Mouse (Mus musculus) C2C12 (cell line): ENCODE results near the gene Pabpn1. TPM values are rescaled to one million over a fixed set of nuclear protein-coding genes. Genes with fewer than 3 reads are reported as not detected.
A peak's percentile ranks its signal among the peaks of the same experiment; 100 is the strongest.

Experiments
- H3K27me3 ChIP-seq: one replicate; pipeline ENCODE4 v1.6.1; 2011; ENCODE audit not compliant: control insufficient read depth, insufficient read depth, insufficient read length
- H3K36me3 ChIP-seq: one replicate; pipeline ENCODE4 v1.6.1; 2011; ENCODE audit not compliant: control insufficient read depth, insufficient read depth
- H3K4me3 ChIP-seq: one replicate; pipeline ENCODE4 v1.5.1; 2011; ENCODE audit warnings: mild to moderate bottlenecking, control low read depth; ENCODE audit not compliant: poor library complexity, insufficient read depth, severe bottlenecking
- H3K79me2 ChIP-seq: one replicate; pipeline ENCODE4 v1.6.1; 2011; ENCODE audit not compliant: control insufficient read depth, insufficient read depth
- H3K79me3 ChIP-seq: one replicate; pipeline ENCODE4 v1.6.1; 2011; ENCODE audit warnings: low read depth, control low read depth
- H3ac ChIP-seq: one replicate; pipeline ENCODE3; 2011; ENCODE audit warnings: low read depth; ENCODE audit not compliant: control insufficient read depth, insufficient read length
- CEBPB ChIP-seq: IDR thresholded peaks from one replicate; pipeline ENCODE4 v1.6.1; 2011; ENCODE audit warnings: low read depth, mild to moderate bottlenecking, control low read depth, moderate library complexity
- CTCF ChIP-seq: IDR thresholded peaks from one replicate; pipeline ENCODE4 v1.5.1; 2011; ENCODE audit not compliant: control insufficient read depth, insufficient read depth, insufficient read length
- FOSL1 ChIP-seq: IDR thresholded peaks from one replicate; pipeline ENCODE4 v1.8.0; 2011; ENCODE audit warnings: mild to moderate bottlenecking, low read length; ENCODE audit not compliant: poor library complexity, insufficient read depth, severe bottlenecking
- MAX ChIP-seq: IDR thresholded peaks from one replicate; pipeline ENCODE4 v1.6.1; 2011; ENCODE audit warnings: mild to moderate bottlenecking, control low read depth
- MYOD1 ChIP-seq: IDR thresholded peaks from one replicate; pipeline ENCODE4 v1.6.1; 2011; ENCODE audit warnings: low read depth; ENCODE audit not compliant: control insufficient read depth, insufficient read length
- MYOG ChIP-seq: IDR thresholded peaks from one replicate; pipeline ENCODE4 v1.6.1; 2011; ENCODE audit not compliant: control insufficient read depth, insufficient read length; ENCODE audit errors: extremely low read depth
- USF1 ChIP-seq: IDR thresholded peaks from one replicate; pipeline ENCODE4 v1.6.1; 2011; ENCODE audit warnings: low read depth, mild to moderate bottlenecking, control low read depth, moderate library complexity
- polyA plus RNA-seq: library from polyadenylated mRNA; unstranded; fragments of >200 nt; fragmentation: generic; extraction: Trizol; gene quantifications from one replicate; pipeline ENCODE4 v1.2.1, GENCODE M21; 2012; ENCODE audit warnings: missing spikeins

Gene Pabpn1
- polyA plus RNA-seq, 1 experiment = 146 TPM

- Histone ChIP-seq H3K4me3 (peak within 1 kb of the TSS; percentile 48), H3K79me3 (no peaks in the 10 kb centered on the region), H3ac (peak within 1 kb of the TSS; percentile 81), H3K36me3 (no peaks in the 10 kb centered on the region), H3K79me2 (no peaks in the 10 kb centered on the region), H3K27me3 (no peaks in the 10 kb centered on the region)
- TF ChIP-seq CTCF (no peak), MYOG (no peak)
Measured at GRCm38 (mm10) chr14:54877048-54877715, 15.1 kb upstream of the Pabpn1 start, which contains the start of gene Ppp1r3e. Ppp1r3e (minus strand) TSS chr14:54877550.

GRCm38 (mm10) chr14:54883154-54884021 lies 8.9 kb upstream of the Pabpn1 start, which contains the start of the genes Bcl2l2 and Gm20521:
Bcl2l2 (plus strand) TSS chr14:54883377.
Gm20521 (plus strand) TSS chr14:54883441.
- Histone ChIP-seq H3K27me3 (no peaks in the 10 kb centered on the region), H3K4me3 (peak within 1 kb of the TSS; percentile 78)
- no peak for TF ChIP-seq CTCF

GRCm38 (mm10) chr14:54884022-54884712 lies 8.1 kb upstream of the Pabpn1 start:
- no peaks in the 10 kb centered on the region for H3K27me3 ChIP-seq
- TF ChIP-seq MAX (no peak), CTCF (no peak), USF1 (no peak), CEBPB (no peak), MYOD1 (no peak), FOSL1 (no peak), MYOG (no peak)
- H3ac ChIP-seq = peak overlapping the region; percentile 82
- H3K4me3 ChIP-seq = peak overlapping the region; percentile 78
- H3K79me3 ChIP-seq = peaks cover 16% of the 10 kb centered on the region
- peaks cover 13% of the 10 kb centered on the region for H3K36me3 ChIP-seq
- peaks cover 36% of the 10 kb centered on the region for H3K79me2 ChIP-seq

More at GRCm38 (mm10) chr14:54883154-54884021, 8.9 kb upstream of the Pabpn1 start, which contains the start of the genes Bcl2l2 and Gm20521:
- H3K79me2 ChIP-seq = peaks cover 36% of the 10 kb centered on the region
- H3K79me3 ChIP-seq = peaks cover 16% of the 10 kb centered on the region
- peaks cover 13% of the 10 kb centered on the region for H3K36me3 ChIP-seq
- peak within 1 kb of the TSS; percentile 82 for H3ac ChIP-seq

GRCm38 (mm10) chr14:54885309-54885708 lies 7.0 kb upstream of the Pabpn1 start:
- H3K79me3 ChIP-seq = peaks cover 16% of the 10 kb centered on the region
- H3K27me3 ChIP-seq = no peaks in the 10 kb centered on the region
- no peak for TF ChIP-seq FOSL1
- no peak for TF ChIP-seq MYOG
- no peak for TF ChIP-seq CEBPB
- TF ChIP-seq MYOD1 = no peak
- TF ChIP-seq CTCF = no peak
- TF ChIP-seq MAX = no peak
- no peak for TF ChIP-seq USF1
- no peak overlapping the region for H3ac ChIP-seq
- no peak overlapping the region for H3K4me3 ChIP-seq
- H3K79me2 ChIP-seq = peaks cover 36% of the 10 kb centered on the region
- peaks cover 13% of the 10 kb centered on the region for H3K36me3 ChIP-seq

GRCm38 (mm10) chr14:54893651-54894181 lies 1.4 kb downstream of the Pabpn1 start:
- Histone ChIP-seq H3K79me2 (peaks cover 33% of the 10 kb centered on the region), H3ac (no peak overlapping the region), H3K36me3 (peaks cover 29% of the 10 kb centered on the region), H3K27me3 (no peaks in the 10 kb centered on the region), H3K79me3 (peaks cover 25% of the 10 kb centered on the region), H3K4me3 (peak overlapping the region; percentile 79)
- TF ChIP-seq CEBPB = no peak
- TF ChIP-seq MAX = peak; percentile 10
